7 mouse cellular contexts compared by ENCODE assay signal in the genomic region with DNA sequence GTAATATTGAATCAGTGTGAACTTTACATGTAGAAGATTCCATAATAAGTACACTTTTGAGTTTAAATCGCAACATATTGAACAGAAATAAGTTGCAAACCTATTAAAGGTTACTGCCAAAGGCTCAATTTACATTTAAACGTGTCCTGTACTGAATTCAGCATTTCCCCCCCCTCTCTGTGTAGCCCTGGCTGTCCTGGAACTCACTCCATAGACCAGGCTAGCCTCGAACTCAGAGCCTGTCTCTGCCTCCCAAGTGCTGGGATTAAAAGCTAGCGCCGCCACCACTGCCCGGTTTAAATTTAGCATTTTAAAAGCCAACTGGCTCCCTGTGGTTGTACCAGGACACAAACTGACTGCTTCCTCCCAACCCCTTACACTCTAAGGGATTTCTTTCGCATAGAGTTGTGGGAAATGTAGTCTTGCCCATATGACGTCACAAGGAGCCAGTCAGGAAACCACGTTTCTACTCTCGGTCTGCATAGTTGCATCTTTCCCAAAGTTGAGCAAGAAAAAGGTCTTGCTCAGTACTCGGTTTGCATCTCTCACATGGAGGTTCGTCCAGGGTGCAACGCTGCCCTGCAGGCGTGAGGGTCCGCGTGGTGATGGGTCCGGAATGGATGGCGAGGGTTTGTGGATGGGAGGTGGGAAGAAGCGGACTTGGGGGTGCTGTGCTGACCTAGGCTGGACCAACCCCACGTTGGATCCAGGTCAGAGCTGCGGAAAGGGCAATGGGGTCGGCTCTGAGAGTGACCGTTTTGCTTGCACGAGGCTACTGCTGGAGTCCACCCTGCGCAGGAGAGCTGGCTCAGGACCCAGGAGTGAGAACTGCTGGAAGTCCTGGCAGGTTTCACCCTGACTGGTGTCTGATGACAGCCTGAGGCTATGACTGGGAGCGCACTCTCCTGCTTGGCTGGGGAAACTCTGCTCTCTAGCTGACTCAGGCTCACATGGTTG. TPM values are rescaled to one million over a fixed set of nuclear protein-coding genes. Genes with fewer than 3 reads are reported as not detected.
A peak's percentile ranks its signal among the peaks of the same experiment; 100 is the strongest.
DNase-seq lines count a peak whose midpoint lies in the region; ATAC-seq and TF ChIP-seq lines count a peak whose summit lies in the region.

A gene (plus strand): TSS at position 429 of the 957 bp plus-strand sequence.

- peak within 1 kb of the TSS; percentile 89 for H3K4me2 ChIP-seq in intestine, postnatal 0 days (replicated peaks; ENCODE audit: low read depth)

- 8% methylated on average over 26 of the region's 26 CpGs for WGBS in intestine, postnatal 0 days
- 7% methylated on average over 26 of the region's 26 CpGs for WGBS in midbrain, embryonic 10.5 days

- no peaks in the 10 kb centered on the region for H3K9me3 ChIP-seq in intestine, postnatal 0 days (ENCODE audit: control insufficient read depth)
- H3K9me3 ChIP-seq in midbrain, embryonic 10.5 days (replicated peaks): no peaks in the 10 kb centered on the region

- no peaks in the 10 kb centered on the region for H3K36me3 ChIP-seq in intestine, postnatal 0 days (ENCODE audit: control insufficient read depth, insufficient read depth)
- H3K36me3 ChIP-seq in midbrain, embryonic 10.5 days: 0 out of 2 replicates have a peak, but pooled peaks cover 6% of the 10 kb centered on the region

- intact Hi-C loops in left cerebral cortex, postnatal 36 days (cut with DNase I): loop anchor here (5.0 kb wide), 1 partner anchor 33 kb away; a partner anchor contains a TSS

- H3K27me3 ChIP-seq in intestine, postnatal 0 days (replicated peaks; ENCODE audit: control insufficient read depth, insufficient read depth, low read length): no peaks in the 10 kb centered on the region
- no peaks in the 10 kb centered on the region for H3K27me3 ChIP-seq in midbrain, embryonic 10.5 days (ENCODE audit: low read depth, poor library complexity, severe bottlenecking)

- peak; percentile 77 for DNase-seq in adrenal gland, postnatal 10 days
- peak; percentile 80 for DNase-seq in embryo, embryonic 9.5 days (ENCODE audit: extremely low spot score)
- peak; percentile 47 to 67 for DNase-seq in left cerebral cortex, postnatal 36 days (ENCODE audit: low spot score in 2 of 2)
- DNase-seq in midbrain, embryonic 10.5 days (ENCODE audit: low spot score): peak; percentile 66
- peak; percentile 35 to 66 for DNase-seq in right cerebral cortex, postnatal 36 days (ENCODE audit: low spot score in 2 of 2)

- H3K4me3 ChIP-seq in intestine, postnatal 0 days (ENCODE audit: low read depth, low read length): peak within 1 kb of the TSS; percentile 66
- peak within 1 kb of the TSS; percentile 79 for H3K4me3 ChIP-seq in midbrain, embryonic 10.5 days

- no peaks in the 10 kb centered on the region for H3K4me1 ChIP-seq in intestine, postnatal 0 days (replicated peaks; ENCODE audit: control insufficient read depth, insufficient read depth, low read length)
- H3K4me1 ChIP-seq in midbrain, embryonic 10.5 days: peaks cover 7% of the 10 kb centered on the region

- no peak within 1 kb of the TSS for H3K27ac ChIP-seq in intestine, postnatal 0 days (ENCODE audit: low read depth, low read length)
- peak within 1 kb of the TSS; percentile 85 for H3K27ac ChIP-seq in midbrain, embryonic 10.5 days (replicated peaks)

- peak; percentile 98 for ATAC-seq in granulocyte monocyte progenitor cell, adult 5-6 weeks (replicated peaks; ENCODE audit: poor library complexity, severe bottlenecking)
- ATAC-seq in intestine, postnatal 0 days: peak; percentile 96

- H3K9ac ChIP-seq in intestine, postnatal 0 days (ENCODE audit: low read depth, low read length): peak within 1 kb of the TSS; percentile 41; the same call in 1 of the 2 replicates

- TF ChIP-seq CTCF in intestine, postnatal 0 days (IDR thresholded peaks at IDR 0.05; ENCODE audit: low read depth): no peak

RNA-seq across cellular contexts. Expression of the gene that starts here (rescaled TPM):
- total RNA-seq in adrenal gland, postnatal 10 days (2021): 1 to 10 TPM; 1.2 to 2.2 TPM
- total RNA-seq in granulocyte monocyte progenitor cell, adult 5-6 weeks (2014; fragmentation: Nextera tagmentation): 2.7 and 3.6 TPM in 2 replicates
- 3.0 and 3.9 TPM in 2 replicates for total RNA-seq in granulocyte monocyte progenitor cell, adult 5-6 weeks (2017)
- 0.50 and 0.70 TPM in 2 replicates for polyA plus RNA-seq in intestine, postnatal 0 days (2015; fragmentation: Nextera tagmentation; extraction: Ambion mirVana)
- total RNA-seq in left cerebral cortex, postnatal 36 days (2021): 1 to 10 TPM; 3.1 to 3.7 TPM
- polyA plus RNA-seq in midbrain, embryonic 10.5 days (2016; fragmentation: Nextera tagmentation; extraction: Ambion mirVana): 4.2 and 5.8 TPM in 2 replicates

Comparison
In these comparisons a context has a peak if more than half of its experiments do, and no peak if none do; other contexts are left out.
1. Peak in ATAC-seq, H3K4me3 ChIP-seq, H3K9ac ChIP-seq and H3K4me2 ChIP-seq in intestine, postnatal 0 days; RNA of the gene not detected or under 1 TPM.